Mouse (Mus musculus): ENCODE results near the gene Lgals3bp. TPM values are rescaled to one million over a fixed set of nuclear protein-coding genes. Genes with fewer than 3 reads are reported as not detected.
A peak's percentile ranks its signal among the peaks of the same experiment; 100 is the strongest.
"Not testable (repeated sequence)": the region's sequence is repeated elsewhere in the genome, so short reads cannot be mapped to it uniquely, and the experiment has no call there.

Gene Lgals3bp
- total RNA-seq, 4 experiments from 2014 or later: 12.3 to 16.0 (median 14.3) TPM

GRCm38 (mm10) chr11:118401195-118401594 is 697 bp downstream of the Lgals3bp start:
- no peak for DNase-seq (ENCODE audit: low spot score in 2 of 2)

- no peak for DNase-seq (ENCODE audit: low spot score in 2 of 2)
Measured at GRCm38 (mm10) chr11:118400566-118400936, 1.3 kb downstream of the Lgals3bp start.

DNA sequence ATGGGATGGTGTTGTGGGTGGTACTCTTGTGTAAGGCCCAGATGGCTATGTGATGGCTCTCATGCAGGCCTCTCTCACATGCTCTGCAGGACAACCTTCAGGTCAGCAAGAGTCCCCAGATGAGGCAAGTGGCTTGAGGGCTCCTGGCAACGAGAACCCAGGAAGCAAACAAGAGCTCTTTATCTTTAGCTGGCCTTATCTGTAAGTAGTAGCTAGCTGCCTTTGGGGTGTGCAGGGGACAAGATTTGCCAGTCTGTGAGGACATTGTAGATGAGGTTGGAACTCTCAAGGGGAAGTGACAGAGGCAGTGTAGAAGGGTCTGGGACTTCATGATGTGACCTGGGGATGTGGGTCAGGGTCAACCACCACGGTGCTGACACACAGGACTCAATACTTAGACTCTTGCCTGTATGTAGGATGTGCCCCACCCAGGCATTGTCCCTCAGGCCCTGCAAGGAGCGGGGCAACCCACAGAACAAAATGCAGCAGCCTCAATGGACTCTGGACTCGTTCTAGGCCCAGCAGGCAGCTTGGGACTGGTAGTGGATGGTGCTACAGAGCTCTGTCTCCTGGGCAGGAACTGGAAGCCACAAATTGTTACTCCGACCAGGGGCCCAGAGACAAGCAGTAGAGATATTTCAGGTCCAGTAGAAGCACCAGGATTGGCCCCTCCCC is 1.9 kb downstream of the Lgals3bp start:
- DNase-seq (ENCODE audit: low spot score in 2 of 2): no peak

DNA sequence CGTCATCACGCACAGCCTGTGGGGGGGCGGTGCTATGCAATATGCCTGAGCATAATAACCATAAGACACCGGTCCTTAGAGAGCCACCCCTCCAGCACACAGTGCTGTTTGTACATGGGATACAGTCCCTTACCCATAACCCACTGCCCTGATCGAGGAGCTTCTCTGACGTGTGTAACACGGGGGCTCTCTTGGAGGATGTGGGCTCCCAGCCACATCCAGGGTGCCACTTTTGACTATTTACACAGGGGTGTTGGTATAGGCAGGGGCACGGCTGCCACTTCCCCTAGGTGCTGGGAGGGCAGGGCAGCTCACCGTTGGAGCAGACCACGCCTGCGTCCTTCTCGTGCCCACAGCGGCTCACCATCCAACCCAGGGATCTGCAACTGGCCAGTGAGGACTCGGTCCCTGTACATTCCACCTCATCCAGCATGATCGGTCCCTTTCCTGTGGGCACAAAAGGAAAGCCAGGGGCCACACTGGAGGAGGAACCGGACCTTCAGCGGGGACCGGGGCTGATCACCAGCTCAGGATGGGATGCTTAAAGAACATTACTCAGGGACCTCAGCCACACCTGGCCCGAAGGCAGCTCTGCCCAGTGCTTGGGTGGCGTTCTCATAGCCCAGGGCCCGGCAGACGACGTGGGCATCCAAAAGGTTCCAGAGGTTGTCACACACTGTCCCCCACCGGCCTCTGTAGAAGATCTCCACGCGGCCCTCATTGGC is 3.9 kb downstream of the Lgals3bp start:
- DNase-seq (ENCODE audit: low spot score in 2 of 2): no peak

- DNase-seq (ENCODE audit: low spot score in 2 of 2): no peak
Measured at GRCm38 (mm10) chr11:118394538-118394937, 7.4 kb downstream of the Lgals3bp start.

GRCm38 (mm10) chr11:118393991-118394390 is 7.9 kb downstream of the Lgals3bp start:
- DNase-seq (ENCODE audit: low spot score in 2 of 2): no peak

DNA sequence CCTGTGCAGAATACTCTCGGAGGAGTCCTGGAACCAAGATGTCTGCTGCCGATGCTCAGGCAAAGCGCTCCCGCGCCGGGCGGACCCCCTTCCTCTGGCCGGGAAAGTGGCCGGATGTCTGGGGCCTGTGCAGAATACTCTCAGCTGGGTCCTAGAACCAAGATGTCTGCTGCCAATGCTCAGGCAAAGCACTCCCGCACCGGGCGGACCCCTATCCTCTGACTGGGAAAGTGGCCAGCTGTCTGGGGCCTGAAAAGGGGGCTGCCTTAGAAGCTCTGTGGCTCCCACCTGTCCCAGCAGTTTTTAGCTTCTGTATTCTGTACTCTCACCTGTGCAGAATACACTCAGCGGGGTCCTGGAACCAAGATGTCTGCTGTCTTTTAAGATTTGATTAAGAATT is 14.1 kb downstream of the Lgals3bp start:
- not testable (repeated sequence) for DNase-seq (ENCODE audit: low spot score in 2 of 2)

DNA sequence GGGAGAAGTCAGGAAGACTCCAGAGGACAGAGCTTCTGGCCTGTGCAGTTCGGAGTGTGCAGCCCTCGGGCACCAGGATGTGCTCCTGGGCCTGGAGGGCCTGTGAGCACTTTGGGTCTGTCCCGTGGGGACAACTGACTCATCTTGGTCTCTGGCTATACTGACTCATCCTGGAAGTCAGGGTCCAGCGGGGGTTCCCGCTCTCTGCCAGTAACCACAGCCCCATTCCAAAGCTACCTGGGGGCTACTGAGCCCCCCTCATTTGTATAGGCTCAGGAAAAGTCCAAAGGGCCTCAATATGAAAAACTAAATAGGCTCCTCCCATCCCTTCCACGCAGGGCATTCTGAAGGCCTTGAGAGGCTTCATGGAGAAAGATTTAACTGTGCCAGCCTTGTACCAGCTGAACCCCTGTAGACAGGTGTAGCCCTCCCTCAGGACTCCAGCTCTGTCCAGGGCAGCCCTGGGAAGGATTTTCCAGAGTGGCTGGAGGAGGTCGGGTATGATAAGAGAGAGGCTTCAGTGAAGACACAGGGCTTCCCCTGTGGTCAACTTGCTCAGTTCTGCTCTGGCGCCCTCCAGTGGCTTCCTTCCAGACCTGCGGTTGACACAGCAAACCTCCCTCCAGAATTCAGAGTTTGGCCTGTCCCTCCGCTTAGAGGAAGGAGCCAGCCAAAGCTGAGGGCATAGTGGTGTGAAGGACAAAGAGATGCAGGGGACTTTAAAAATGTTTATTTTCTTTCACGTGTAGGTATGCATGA is 22.5 kb downstream of the Lgals3bp start:
- peak; percentile 72 to 74 for DNase-seq (ENCODE audit: low spot score in 2 of 2)

- DNase-seq (ENCODE audit: low spot score in 2 of 2): no peak
Measured at GRCm38 (mm10) chr11:118378656-118379055, 23.2 kb downstream of the Lgals3bp start.

GRCm38 (mm10) chr11:118376323-118376722 is 25.6 kb downstream of the Lgals3bp start:
- not testable (repeated sequence) for DNase-seq (ENCODE audit: low spot score in 2 of 2)

DNA sequence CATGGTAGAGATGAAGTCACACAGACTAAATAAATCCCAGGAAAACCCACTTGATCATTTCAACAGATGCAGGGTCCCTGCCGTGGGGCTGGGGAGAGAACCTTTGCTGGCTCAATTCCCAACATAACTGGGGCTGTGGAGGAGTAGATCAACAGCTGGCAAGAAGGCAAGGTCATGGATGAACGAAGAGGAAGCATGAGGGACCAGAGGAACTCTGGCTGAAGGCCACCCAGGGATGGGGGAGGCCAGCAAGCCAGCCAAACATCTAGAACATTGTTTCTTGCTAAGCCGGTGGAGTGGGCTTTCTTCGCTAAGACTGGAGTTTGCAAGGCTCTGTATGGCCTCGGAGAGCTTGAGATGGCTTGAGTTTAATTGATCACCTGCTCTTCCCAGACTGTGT is 26.0 kb downstream of the Lgals3bp start:
- no peak for DNase-seq (ENCODE audit: low spot score in 2 of 2)

GRCm38 (mm10) chr11:118375461-118375860 is 26.4 kb downstream of the Lgals3bp start:
- no peak for DNase-seq (ENCODE audit: low spot score in 2 of 2)

DNA sequence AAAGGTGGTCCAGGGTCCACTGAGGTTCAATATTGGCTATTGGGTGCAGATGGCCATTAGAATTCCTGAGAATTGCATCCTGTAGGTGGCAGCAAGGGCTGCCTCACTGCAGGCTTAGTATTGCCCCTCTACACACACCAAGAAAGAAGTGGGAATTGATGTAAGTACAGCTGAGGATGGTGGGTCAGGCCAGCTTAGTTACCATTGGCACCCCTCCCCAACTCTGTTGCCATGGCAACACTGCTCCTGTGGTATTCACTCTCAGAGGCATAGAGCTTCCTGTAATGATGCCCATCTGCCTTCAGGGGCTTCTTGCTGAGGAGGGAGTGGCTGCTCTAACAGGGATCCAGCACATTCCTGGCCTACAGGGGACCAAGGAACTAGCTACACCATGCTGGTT is 26.9 kb downstream of the Lgals3bp start:
- no peak for DNase-seq (ENCODE audit: low spot score in 2 of 2)

DNA sequence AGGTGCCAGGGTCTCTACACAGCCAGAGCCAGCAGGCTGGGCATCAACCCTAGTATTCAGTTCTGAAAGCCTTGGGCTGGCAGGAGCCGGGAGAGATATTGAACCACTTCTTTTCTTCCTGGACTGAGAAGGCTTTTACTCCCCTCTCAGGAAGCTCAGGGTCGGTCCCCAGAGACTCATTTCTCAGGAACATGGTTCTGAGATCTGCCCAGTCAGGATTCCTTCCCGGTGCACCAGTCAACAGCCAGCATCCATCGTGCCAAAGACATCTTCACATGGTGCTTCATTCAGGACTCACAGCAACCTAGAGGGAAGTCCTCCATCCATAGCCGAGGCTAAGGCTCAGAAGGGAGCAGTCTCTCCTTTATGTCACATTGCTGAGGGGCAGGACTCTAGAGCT is 27.4 kb downstream of the Lgals3bp start:
- no peak for DNase-seq (ENCODE audit: low spot score in 2 of 2)

DNA sequence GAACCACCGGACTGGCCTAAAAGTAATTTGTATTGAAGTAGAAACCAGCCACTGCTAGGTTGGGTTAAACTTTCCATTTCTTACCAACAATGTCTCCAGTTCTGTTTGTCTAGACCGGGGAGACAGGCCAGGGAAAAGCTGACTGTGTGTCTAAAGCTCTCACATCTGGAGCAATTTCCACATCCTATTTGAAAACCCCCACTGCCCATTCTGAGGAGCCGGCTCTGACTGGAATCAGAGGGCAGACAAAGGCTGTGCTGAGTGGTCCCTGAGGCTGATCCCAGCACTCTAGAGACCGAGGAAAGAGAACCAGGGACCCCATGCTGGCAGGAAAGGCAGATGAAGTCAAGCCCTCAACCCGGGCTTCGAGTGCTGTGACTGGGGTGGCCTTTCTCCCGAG is 29.3 kb downstream of the Lgals3bp start:
- DNase-seq (ENCODE audit: low spot score in 2 of 2): no peak

- no peak for DNase-seq (ENCODE audit: low spot score in 2 of 2)
Measured at GRCm38 (mm10) chr11:118371876-118372275, 30.0 kb downstream of the Lgals3bp start.

DNA sequence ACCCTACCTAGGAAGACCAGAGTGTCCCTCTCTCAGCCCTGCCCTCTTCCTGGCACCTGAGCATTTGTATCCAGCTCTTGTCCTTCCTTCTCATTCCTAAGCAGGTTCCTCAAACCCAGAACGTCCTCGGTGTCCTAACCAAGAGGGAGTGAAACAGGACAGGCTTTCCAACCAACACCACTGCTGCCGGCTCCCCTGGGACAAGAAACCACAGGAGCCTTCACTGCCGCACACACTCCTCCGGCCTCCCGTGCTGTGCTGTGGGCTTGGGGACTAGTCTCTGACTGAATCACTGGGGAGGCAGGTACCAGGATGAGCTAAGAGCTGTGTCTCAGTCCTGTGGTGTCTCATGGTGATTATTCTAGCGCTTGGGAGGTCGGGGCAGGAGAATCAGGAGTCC is 32.2 kb downstream of the Lgals3bp start:
- DNase-seq (ENCODE audit: low spot score in 2 of 2): no peak

GRCm38 (mm10) chr11:118369251-118369650 is 32.6 kb downstream of the Lgals3bp start:
- no peak for DNase-seq (ENCODE audit: low spot score in 2 of 2)

DNA sequence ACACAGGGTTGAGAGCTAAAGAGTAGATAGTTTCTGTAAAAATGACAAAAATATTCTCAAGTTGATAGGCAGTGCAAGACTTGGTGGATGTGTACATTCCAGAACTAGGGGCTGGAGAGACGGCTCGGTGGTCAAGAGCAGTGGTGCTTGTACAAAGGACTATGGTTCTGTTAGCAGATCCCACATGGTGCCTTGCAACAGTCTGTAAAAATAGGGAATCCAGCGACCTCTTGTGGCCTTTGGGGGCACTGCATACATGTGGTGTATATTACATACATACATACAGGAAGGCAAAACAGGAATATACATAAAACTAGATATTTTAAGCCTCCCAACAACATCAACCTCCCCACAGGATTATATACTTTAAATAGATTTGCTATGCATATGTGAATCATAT is 33.6 kb downstream of the Lgals3bp start:
- DNase-seq (ENCODE audit: low spot score in 2 of 2): no peak

- no peak for DNase-seq (ENCODE audit: low spot score in 2 of 2)
Measured at GRCm38 (mm10) chr11:118366559-118366958, 35.3 kb downstream of the Lgals3bp start.

DNA sequence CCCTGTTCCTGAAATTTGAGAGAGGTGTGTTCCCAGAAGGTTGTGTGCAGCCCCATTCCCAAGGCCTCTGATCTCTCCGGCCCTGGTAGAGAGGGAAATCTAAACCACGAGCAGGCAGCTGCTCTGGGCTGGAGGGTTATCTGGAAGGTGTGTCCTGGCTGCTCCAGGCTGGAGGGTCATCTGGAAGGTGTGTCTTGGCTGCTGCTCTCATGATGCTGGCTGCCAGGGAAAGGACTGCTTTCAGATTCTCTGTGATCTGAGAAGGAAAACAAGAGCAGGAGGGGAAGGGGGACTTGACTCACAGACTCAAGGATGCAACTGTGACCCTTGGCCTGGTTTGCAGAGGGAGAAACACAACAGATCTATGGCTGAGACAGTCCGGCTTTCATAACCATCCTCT is 35.8 kb downstream of the Lgals3bp start:
- peak in 1 of 2 experiments; percentile 45 for DNase-seq (ENCODE audit: low spot score in 2 of 2)

DNA sequence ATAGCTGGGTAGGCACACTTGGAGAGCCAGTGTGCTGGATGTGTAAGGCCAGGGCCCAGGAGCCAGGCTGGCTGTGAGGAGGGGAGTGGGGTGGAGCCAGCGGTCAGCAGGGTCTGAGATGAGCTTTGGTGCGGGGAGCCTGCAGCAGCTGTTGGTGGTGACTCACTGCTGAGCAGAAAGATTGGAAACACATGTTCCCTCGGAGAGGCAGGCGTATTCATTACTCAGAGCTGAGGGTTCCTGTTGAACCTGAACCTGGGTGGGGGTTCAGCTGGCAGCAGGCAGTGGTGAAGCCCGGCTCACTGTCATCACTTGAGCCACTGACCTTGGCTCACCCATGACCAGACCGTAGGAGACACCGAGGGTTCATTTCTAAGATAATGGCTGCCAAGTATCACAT is 36.7 kb downstream of the Lgals3bp start:
- peak in 1 of 2 experiments; percentile 70 for DNase-seq (ENCODE audit: low spot score in 2 of 2)
